Mouse (Mus musculus) hindlimb bud, embryonic 11.5 days (tissue): ENCODE data around the gene Prr14l.
"Not testable (repeated sequence)": the region's sequence is repeated elsewhere in the genome, so short reads cannot be mapped to it uniquely, and the experiment has no call there.

ENCODE experiments used
- DNase-seq: peaks from one replicate; pipeline ENCODE4 v3.0.0-alpha.2; 2012; ENCODE audit warnings: low read depth, low spot score; ENCODE audit errors: extremely low spot score

Prr14l gene

DNA sequence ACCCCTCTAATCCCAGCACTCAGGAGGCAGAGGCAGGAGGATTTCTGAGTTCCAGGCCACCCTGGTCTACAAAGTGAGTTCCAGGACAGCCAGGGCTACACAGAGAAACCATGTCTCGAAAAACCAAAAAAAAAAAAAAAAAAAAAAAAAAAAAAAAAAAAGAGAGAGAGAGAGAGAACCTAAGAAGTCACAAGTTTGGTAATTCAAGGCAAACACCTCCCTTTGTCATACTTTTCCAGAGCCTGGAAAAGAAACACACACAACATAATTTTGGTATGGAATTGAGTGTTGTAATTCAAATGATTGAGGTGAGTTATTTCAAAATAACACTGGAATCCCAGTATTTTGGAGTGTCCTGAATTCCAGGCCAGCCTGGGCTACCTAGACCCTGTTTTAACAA is 67.6 kb downstream of the Prr14l start:
- DNase-seq, result not testable (repeated sequence)

GRCm38 (mm10) chr5:32785313-32785915 is 68.6 kb downstream of the Prr14l start, which contains the start of gene Pisd:
Gene Pisd, minus strand, starts transcription at chr5:32785646.
- peak; percentile 66 for DNase-seq

- no peak for DNase-seq
Measured at GRCm38 (mm10) chr5:32784726-32785125, 69.3 kb downstream of the Prr14l start.

- DNase-seq, result no peak
Measured at GRCm38 (mm10) chr5:32781596-32781995, 72.5 kb downstream of the Prr14l start.

- DNase-seq, result no peak
Measured at GRCm38 (mm10) chr5:32778168-32778567, 75.9 kb downstream of the Prr14l start.

DNA sequence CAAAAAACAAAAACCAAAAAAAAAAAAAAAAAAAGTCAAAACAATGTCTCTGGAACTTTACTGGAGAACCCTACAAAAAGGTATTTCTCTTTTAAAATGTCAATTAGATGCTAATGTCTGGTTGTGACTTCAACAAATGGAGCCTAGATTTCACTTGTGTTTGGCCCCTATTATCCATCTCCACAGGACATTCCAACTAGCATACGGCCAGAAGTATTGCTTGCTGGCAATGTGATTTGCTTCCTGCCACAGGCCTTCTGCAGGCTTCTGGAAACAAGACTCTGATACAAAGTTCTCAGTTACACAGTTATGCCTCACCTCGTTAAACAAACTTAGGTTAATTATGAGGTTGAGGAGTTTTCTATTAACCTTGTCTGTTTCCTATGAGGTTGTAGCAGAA is 81.7 kb downstream of the Prr14l start:
- no peak for DNase-seq

DNA sequence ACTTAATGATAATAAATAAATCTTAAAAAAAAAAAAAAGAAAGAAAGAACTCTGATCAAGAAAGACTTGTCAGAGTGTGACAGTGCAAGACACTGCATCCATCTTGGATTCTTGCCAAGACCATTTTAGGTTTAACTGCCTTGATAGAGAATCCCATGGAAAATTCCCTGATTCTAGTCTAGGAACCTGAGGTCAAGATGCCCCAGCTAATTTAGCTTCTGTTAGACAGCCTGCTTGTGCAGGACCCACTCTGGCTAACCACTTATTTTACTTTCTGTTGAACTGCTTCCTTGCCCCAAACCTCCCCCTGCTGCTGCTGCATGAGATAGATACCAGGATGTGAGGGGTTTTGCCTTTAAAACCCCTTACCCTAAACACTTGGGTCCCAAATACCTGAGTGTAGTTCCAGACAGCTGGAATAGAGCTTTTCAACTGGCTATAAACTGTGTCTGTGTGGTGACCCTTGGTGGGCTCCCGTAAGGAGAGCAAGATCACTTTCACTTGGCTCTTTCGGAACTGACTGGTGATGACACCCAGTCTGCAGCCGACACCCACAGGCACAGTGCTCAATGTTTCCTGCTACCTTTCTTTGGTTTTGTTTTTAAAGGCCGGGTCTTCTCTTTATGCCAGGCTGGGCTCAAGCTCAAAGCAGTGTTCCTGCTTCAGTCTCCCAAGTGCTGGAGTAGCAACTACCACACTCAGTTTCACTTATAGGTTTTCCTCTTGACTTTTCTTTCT is 86.3 kb downstream of the Prr14l start:
- no peak for DNase-seq

DNA sequence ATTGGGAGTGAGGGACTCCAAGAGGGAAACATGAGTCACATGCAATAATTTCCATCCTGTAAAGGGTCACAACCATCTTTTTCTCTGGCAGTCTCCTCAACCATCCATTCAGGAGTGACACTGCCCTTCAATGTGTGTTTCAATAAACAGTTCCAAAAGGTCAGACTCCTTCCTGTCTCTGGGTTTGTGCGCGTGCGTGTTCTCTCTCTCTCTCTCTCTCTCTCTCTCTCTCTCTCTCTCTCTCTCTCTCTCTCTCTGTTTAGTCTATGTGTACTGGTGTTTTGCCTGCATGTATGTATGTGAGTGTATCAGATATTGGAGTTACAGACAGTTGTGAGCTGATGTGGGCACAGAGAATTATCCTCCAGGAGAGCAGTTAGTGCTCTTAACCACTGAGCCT is 87.1 kb downstream of the Prr14l start:
- no peak for DNase-seq

GRCm38 (mm10) chr5:32761566-32762140 is 92.4 kb downstream of the Prr14l start:
- DNase-seq, result no peak

DNA sequence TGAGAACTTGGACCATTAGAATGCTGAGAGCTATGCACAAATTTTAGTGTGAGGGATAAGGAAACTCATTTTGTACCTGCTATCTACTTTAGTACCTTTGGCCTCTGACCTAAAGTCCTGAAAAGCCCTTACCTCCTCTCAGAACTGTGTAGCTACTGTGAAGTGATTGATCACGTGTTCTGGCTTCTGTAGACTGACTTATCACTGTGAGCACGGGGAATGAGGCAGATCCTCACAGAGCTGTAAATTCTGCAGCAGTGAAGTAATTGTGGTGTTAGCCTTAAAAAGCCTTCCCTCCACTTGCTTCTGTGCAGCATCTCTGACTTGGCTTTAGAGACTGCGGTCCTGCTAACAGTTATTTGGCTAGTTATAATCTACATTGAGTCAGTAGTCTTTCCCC is 93.3 kb downstream of the Prr14l start:
- DNase-seq, result no peak

DNA sequence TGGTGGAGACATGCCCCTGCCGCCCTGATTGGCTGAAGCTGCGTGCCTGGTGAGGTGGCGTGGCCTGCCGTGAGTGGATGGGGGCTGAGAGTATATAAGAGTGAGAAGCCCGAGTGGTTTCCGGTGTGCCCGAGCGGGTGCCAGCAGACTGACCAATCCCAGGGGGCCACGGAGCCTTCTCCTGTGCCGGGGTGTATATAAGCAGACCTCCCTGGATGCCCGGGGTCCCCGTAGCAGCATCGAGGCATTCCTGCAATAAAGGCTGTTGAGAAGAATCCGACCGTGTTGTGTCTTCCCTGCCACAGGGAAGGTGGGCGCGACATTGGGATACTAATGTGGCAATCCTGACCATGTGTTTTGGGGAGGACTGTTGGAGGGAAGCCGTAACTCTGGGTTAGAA is 93.7 kb downstream of the Prr14l start:
- DNase-seq, result not testable (repeated sequence)

DNA sequence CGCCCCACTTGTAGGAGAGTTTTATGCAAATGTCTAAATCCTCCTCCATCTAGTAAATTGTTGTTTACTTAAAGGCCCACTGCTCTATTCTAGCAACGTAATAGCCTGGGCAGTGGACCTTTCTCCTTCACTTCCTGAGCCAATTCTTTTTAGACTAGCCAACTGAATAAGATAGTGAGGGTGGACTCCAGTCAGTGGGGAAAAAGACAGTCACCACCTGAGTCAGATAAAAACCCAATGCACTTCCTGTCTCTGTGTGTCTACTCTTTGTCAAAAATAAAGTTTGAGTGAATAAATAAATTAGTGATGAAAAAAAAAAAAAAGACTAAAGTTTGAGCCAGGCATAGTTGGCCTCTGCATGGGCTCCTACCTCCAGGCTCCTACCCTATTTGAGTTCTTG is 94.4 kb downstream of the Prr14l start:
- DNase-seq, result no peak

DNA sequence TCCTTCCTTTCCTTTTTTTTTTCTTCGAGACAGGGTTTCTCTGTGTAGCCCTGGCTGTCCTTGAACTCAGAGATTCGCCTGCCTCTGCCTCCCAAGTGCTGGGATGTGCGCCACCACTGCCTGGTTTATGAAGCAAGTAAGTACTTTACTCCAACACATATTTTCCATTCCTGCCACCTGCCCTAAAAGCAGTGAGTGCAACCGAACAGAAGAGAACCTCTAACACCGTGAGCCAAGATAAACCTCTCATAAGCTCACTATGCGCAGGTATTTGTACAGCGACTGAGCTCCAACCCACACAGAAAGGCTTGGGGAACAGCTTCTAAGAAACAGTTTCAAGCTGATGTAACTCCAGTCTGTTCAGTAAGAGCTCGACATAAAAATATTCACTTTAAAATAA is 97.9 kb downstream of the Prr14l start:
- no peak for DNase-seq

- no peak for DNase-seq
Measured at GRCm38 (mm10) chr5:32751736-32752135, 102.3 kb downstream of the Prr14l start.

GRCm38 (mm10) chr5:32748936-32749335 is 105.1 kb downstream of the Prr14l start:
- DNase-seq, result no peak

GRCm38 (mm10) chr5:32747650-32748375 is 106.2 kb downstream of the Prr14l start:
- peak; percentile 35 for DNase-seq

GRCm38 (mm10) chr5:32745705-32746655 is 108.1 kb downstream of the Prr14l start:
- DNase-seq, result no peak

DNA sequence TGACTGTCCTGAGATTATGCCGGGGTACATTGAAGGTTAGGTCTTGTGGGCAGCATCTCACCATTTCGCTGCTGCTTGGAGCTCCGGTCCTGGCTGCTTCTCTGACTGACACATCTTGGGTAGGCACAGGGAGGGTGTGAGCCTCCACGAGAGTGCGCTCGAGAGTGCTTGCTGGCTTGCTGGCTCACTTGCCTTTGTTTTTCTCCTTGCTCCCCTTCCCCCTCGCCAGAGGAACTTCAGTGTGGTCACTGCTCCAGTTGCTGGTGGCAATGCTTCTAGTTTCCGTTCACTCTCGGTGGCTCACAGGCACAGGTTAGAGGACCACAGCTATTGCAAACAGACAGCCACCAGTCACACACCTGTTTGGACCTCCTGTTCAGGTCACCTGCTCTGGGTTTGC is 111.9 kb downstream of the Prr14l start:
- DNase-seq, result no peak

DNA sequence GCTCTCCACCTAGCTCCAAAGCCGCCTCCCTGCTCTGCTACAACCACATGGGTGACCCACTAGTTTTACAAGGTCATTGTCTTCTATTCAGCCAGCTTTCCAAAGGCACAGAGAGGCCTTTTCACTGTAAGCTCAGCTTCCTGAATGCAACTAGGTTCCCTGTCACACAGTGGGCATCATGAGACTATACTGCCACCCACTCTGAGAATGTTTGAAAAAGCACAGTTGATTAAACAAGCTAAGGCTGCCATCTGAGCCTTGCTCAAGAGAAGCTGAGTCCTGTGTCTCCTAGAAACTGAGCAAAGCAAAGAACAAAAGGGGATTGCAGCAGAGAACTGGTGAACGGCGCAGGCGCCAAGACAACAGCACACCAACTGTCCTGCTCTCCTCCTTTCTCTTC is 112.7 kb downstream of the Prr14l start:
- not testable (repeated sequence) for DNase-seq

DNA sequence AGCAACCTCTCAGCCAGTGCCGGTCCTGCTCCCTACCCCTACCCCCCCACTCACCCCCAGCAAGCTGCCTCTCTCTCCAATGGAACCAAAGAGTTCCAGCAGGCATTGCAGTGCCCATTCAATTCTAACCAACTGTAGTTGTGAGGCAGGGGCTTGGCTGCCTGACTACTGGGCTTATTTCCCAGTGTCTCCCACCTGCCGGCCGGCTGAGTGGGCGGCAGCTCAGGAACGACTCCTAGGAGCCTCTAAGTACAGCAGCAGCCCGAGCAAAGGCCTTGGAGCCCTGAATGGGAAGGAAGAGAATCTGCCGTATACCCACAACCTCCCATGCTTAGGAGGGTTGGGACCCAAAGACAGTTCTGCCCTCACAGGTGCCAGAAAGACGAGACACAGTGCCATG is 113.2 kb downstream of the Prr14l start:
- not testable (repeated sequence) for DNase-seq

DNA sequence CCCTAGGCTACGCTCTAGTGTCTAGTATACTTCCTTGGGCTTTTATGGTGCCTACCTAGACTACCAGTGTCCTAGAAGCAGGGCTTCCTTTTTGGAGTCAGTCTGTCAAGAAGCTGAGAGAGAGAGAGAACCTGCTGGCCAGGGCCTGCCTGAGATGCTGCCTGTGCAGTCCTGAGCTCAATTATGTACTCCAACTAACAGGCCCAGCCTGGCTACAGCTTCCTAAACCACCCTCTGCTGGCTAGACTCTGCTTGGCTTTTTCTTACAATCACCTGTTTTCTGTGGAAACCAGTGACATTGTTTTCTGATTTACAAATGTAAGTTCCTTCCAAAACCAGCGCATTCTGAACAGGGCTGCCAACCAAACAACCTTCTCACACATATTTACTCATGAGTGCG is 113.9 kb downstream of the Prr14l start:
- DNase-seq, result no peak
